Mouse (Mus musculus): ENCODE results near the gene Ssh2.
"Not testable (repeated sequence)": the region's sequence is repeated elsewhere in the genome, so short reads cannot be mapped to it uniquely, and the experiment has no call there.

Gene Ssh2

DNA sequence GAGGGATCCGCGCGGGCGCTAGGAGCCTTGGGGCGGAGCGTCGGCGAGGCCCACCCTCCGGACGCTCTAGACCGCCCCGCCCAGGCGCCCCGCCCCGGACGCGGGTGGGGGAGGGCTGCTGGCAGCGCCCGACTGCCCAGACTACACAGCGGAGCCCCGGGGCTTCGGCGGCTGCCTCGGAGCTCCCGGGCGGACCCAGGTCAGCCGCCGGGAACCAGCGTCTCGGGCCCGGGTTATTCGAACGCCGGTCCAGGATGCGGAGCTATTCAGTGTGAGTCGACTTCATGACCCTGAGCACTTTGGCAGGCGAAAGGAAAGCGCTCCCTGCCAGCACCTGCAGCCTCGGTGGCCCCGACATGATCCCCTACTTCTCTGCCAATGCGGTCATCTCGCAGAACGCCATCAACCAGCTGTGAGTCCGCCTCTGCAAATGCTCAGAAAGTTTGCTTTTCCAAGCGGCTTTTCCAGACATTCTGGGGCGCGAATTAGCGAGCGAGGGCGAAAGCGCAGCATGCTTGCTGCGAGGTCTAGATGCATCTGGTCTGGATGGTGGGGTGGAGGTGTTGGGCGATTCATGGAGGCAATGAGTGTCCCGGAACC, 132.2 kb downstream of the Ssh2 start:
- peak; percentile 93 for ATAC-seq (ENCODE audit: low TSS enrichment)

DNA sequence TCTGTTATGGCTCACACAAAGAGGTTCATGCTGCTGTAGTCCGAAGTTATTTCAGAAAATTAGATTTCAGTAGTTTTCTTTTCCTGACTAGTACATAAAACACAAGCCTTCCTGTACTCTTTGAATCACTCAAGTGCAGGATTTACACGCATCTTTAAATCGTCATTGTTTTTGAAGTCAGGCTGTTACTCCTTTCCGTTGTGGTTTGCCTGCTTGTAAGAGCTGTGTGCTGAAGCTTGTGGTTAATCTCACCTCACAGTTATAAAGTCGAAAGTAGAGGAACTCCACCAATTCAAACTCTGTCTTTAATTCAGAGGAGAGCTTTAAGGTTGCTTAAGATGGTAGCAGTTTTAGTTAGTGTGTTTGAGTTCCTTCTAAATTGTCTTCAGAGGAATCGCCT, 132.9 kb downstream of the Ssh2 start:
- ATAC-seq (ENCODE audit: low TSS enrichment), result no peak

GRCm38 (mm10) chr11:77349698-77350097, 133.6 kb downstream of the Ssh2 start:
- no peak for ATAC-seq (ENCODE audit: low TSS enrichment)

DNA sequence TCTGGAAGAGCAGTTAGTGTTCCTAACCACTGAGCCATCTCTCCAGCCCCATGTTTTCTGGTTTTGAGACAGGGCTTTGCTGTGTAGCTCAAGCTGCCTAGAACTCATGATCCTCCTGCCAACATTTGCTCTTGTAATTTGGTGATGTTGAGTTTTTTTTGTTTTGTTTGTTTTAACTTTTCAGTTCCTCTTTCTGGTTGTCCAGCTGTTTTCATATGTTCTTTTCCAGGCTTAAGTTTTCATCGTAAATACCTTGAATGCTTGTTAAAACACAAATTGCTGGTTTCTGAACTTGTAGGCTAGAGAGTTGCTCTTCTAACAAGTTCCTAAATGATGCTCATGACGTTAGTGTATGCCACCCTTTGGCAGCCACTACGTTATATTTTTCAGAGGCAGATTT, 139.0 kb downstream of the Ssh2 start:
- no peak for ATAC-seq (ENCODE audit: low TSS enrichment)

- ATAC-seq (ENCODE audit: low TSS enrichment), result no peak
Observed at GRCm38 (mm10) chr11:77357839-77358238, 141.8 kb downstream of the Ssh2 start.

DNA sequence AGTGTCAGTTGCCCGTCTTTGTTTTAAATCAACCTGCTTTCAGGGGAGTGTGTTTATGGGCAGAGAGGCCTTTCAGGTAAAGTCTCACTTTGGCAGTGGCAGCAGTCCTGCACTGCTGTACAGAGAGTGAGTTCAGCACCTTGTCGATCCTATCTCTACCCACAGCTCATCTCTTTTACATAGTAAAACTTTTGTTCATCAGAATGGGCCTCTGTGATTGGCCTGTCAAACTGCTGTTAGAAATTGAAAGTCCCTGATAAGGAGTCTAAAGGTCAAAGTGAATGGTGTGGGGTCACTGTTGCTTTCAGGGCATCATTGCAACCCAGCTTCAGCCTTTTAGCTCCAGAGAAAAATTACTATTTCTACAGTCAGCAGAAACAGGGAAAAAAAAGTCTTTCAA, 147.4 kb downstream of the Ssh2 start:
- ATAC-seq (ENCODE audit: low TSS enrichment), result no peak

- no peak for ATAC-seq (ENCODE audit: low TSS enrichment)
Observed at GRCm38 (mm10) chr11:77364376-77364775, 148.3 kb downstream of the Ssh2 start.

DNA sequence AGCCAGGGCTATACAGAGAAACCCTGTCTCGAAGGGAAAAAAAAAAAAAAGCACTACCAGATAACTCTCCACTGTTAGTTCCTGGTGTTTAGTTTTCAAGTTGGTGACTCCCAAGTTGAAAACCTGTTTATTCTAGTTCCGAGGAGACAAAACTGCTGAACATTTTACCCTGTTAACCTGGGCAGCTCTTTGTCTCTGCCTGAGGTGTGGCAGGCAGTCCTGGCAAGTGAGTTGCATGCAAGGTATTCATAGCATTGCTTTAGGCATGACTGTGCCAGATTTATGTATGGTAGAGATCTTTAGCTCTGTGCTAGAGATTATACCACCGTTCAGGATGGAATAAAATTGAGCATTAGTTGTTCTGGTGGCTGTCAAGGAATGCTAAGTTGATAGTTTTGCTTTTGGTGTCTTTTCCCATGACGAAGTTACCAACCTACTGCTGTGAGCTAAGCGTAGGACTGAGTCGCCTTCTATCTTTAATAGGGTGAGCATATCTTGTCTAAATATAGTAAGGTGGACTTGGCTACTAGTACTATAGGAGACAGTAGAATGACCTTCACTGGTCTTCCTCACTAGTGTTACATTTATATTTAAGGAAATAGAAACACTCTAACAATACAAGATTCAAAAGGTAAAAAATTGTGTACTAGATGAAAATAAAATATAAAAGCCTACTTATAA, 149.8 kb downstream of the Ssh2 start:
- no peak; the same call in 1 of the 2 replicates for ATAC-seq (ENCODE audit: low TSS enrichment)

DNA sequence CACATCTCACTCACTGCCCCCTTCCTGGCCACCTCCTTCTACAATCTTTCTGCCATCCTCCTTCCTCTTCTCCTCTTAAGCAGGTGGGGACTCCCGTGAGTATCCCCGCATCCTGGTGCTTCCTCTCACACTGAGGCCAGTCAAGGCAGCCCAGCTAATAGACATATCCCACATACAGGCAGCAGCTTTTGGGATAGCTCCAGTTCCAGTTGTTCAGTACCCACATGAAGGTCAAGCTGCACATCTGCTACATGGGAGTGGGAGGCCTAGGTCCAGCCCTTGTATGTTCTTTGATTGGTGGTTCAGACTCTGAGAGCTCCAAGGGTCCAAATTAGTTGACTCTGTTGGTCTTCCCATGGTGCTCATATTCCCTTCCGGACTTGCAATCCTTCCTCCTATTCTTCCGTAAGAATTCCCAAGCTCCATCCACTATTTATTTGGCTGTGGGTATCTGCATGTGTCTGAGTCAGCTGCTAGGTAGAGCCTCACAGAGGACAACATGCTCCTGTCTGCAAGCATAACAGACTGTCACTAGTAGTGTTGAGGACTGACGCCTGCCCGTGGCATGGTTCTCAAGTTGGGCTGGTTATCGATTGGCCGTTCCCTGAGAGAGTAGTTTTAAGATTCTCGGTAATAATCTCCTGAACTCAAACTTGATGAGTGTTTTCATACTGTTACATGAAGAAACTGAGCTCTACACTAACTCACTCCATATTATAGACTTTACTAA, 151.6 kb downstream of the Ssh2 start:
- no peak for ATAC-seq (ENCODE audit: low TSS enrichment)

- ATAC-seq (ENCODE audit: low TSS enrichment), result no peak
Observed at GRCm38 (mm10) chr11:77369188-77369840, 153.2 kb downstream of the Ssh2 start.

GRCm38 (mm10) chr11:77369841-77370191, 153.7 kb downstream of the Ssh2 start:
- ATAC-seq (ENCODE audit: low TSS enrichment), result no peak

DNA sequence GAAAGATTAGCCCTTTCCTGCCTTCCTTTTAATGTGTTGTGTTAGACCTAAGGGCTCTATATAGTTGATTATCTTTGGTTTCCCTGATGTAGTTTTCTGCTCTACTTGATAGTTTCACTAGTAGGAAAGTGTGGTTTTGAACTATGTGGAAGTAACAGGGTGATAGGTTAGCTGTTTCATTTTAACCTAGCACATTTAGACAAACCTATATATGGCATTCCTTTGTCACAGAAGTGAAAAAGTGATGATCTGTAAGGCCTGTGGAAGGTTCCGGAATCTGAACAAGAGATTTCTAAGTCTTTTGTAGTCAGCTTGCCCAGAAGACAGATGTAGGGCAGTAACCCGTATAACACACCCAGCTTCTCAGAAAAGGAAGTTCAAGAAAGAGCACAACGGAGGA, 155.0 kb downstream of the Ssh2 start:
- ATAC-seq (ENCODE audit: low TSS enrichment), result no peak

- ATAC-seq (ENCODE audit: low TSS enrichment), result no peak
Observed at GRCm38 (mm10) chr11:77371696-77372095, 155.6 kb downstream of the Ssh2 start.

DNA sequence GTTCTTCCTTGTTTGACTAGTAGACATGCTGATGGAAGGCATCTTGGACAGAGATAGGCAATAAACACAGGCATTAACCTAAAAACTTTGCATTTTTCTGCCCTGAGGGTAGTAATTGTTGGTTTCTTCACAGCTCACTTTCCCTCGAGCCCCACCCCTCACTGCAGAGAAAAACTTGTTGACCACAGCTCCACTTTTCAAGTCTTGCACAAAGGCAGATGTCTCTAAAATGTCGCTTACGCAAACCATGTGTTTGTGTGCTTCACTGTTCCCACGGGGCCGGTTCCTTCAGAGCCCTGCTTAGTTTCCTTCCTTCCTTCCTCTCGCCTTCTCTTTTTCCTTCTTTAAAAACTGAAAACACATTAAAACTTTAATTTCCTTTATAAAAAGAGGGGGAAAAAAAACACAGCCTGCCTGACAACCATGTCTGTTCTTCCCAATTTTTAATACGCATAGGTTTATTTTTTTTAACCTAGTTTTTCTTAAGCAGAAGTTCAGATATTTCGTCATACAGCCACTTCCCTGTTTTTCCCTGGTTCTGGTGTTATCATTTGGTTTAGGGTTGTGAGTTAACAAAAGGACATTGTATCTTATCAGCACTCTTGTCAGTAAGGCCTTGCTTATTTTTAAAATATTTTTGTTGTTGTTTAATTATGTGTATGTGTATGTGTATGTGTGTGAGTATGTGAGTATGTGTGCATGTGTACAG, 156.3 kb downstream of the Ssh2 start:
- no peak for ATAC-seq (ENCODE audit: low TSS enrichment)

DNA sequence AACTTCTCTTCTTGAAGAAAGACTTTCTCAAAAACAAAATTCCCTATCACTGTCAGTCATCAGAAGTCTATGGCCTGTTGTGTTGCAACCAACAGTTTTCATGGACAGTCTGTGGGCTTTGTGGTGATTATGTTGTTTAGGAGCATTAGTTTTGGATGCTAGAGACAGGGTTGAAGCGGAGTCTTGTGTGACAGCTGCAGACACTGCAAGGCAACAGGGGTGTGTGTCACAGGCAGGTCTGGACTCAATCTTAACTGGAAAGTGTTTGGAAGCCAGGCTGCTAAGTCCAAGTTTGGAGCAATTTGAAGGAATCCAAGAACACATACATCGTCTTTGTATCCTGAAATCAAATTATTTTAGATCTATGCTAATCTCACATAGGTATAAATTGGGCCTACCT, 162.5 kb downstream of the Ssh2 start:
- ATAC-seq (ENCODE audit: low TSS enrichment), result no peak

DNA sequence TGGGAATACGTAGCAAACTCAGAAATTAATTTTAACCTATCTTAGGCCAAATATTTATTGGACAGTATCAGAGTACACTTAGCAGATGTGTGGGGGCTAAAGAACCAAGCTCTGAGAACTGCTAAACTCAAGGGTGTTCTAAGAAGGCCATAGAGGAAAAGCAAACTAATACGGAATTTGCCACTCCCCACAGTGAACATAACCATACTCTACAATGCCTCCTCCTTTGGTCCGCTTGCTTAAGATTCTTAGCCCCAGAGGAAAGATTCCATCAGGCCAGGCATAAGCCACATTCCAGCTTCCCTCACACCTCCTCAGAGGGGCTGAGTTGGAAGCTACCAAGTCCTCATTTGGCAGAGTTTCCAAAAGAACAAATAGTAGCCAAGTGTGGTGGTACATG, 165.1 kb downstream of the Ssh2 start:
- no peak for ATAC-seq (ENCODE audit: low TSS enrichment)

DNA sequence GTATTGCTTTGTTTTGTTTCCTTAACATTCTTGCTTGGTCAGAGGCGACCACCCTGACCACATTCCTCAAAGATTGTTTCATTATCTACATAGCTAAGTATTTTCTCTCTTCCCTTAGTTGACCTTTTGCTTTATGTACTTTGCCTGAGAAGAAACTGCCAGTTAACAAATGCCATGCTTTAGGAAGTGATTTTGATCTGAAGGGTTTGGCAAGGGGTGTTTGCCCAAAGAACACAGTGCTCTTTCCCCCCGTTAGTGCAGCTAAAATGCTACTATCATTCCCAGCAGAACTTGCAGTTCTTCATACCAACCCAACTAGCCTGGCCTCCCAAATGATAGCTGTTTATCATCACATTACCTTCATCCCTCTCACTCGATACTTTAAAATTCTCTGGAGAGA, 168.1 kb downstream of the Ssh2 start:
- no peak for ATAC-seq (ENCODE audit: low TSS enrichment)

GRCm38 (mm10) chr11:77385706-77386690, 169.9 kb downstream of the Ssh2 start:
- ATAC-seq (ENCODE audit: low TSS enrichment), result no peak

- ATAC-seq (ENCODE audit: low TSS enrichment), result not testable (repeated sequence)
Observed at GRCm38 (mm10) chr11:77388197-77388596, 172.1 kb downstream of the Ssh2 start.

DNA sequence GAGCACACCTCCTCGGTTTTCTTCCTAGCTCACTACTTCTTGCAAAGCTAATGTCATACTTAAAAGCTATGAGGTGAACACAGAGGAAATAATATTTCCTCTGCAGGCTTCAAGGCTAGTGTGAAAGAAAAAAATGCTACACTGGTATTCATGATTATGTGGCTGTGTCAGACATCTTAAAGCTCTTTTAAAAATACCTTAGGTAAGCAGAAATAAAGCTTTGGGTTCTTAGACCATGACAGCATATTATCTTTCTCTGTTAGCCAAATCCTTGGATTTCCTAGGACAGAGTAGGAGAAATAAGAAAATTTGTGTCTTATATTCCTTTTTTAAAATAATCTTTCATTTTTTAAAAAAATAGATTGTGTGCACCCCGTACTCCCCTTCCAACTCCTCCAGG, 179.5 kb downstream of the Ssh2 start:
- no peak for ATAC-seq (ENCODE audit: low TSS enrichment)

DNA sequence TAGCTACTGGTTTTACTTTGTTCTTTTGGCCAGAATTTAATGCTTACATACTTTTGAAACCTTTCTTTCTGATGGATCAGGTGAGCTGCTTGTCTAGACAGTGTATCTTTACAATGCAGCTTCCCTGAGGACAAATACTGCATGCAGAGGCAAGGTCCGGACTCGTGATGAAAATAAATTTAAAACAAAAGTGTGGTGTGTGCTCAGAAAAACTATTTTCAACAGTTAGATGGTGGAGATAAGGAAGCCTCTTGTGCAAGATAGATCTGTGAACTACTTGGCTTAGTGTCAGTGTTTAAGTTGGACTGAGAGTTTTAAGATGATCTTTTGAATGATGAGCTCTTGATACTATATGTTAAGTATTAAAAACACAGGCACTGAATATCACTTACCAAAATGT, 186.4 kb downstream of the Ssh2 start:
- ATAC-seq (ENCODE audit: low TSS enrichment), result no peak
